Mouse (Mus musculus) cortical plate, adult 2 months (tissue): ENCODE results near the gene Gm10718. TPM values are rescaled to one million over a fixed set of nuclear protein-coding genes. Genes with fewer than 3 reads are reported as not detected.
"Not testable (repeated sequence)": the region's sequence is repeated elsewhere in the genome, so short reads cannot be mapped to it uniquely, and the experiment has no call there.

ENCODE experiments used
- H3K27ac ChIP-seq: fragments of 200-500 bp; 2 replicates; pipeline ENCODE4 v1.5.1; 2012; ENCODE audit warnings: low read length, control low read depth, inconsistent platforms; ENCODE audit not compliant: insufficient read depth
- H3K4me1 ChIP-seq: fragments of 200-500 bp; 2 replicates; pipeline ENCODE4 v1.6.1; 2011; ENCODE audit warnings: low read length; ENCODE audit not compliant: control insufficient read depth, insufficient read depth
- H3K4me3 ChIP-seq: fragments of 200-500 bp; 2 replicates; pipeline ENCODE4 v1.5.1; 2011; ENCODE audit warnings: mild to moderate bottlenecking, low read length, control low read depth; ENCODE audit not compliant: insufficient read depth
- polyA plus RNA-seq: library from polyadenylated mRNA; depleted of rRNA; stranded (reverse); fragments of >200 nt; gene quantifications from 2 replicates; pipeline ENCODE4 v1.2.3, GENCODE M21; 2012; rRNA removed

The Gm10718 gene
- polyA plus RNA-seq = 0.17 and 0.28 TPM in 2 replicates

DNA sequence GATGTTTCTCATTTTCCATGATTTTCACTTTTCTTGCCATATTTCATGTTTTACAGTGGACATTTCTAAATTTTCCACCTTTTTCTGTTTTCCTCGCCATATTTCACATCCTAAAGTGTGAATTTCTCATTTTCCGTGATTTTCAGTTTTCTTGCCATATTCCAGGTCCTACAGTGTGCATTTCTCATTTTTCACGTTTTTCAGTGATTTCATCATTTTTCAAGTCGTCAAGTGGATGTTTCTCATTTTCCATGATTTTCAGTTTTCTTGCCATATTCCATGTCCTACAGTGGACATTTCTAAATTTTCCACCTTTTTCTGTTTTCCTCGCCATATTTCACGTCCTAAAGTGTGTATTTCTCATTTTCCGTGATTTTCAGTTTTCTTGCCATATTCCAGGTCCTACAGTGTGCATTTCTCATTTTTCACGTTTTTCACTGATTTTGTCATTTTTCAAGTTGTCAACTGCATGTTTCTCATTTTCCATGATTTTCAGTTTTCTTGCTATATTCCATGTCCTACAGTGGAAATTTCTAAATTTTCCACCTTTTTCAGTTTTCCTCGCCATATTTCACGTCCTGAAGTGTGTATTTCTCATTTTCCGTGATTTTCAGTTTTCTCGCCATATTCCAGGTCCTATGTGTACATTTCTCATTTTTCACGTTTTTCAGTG is at the start of gene Gm10718:
Gene Gm10718, plus strand, starts transcription at position 236 of the 673 bp plus-strand sequence.
- H3K4me1 ChIP-seq, H3K27ac ChIP-seq, H3K4me3 ChIP-seq: not testable (repeated sequence)

DNA sequence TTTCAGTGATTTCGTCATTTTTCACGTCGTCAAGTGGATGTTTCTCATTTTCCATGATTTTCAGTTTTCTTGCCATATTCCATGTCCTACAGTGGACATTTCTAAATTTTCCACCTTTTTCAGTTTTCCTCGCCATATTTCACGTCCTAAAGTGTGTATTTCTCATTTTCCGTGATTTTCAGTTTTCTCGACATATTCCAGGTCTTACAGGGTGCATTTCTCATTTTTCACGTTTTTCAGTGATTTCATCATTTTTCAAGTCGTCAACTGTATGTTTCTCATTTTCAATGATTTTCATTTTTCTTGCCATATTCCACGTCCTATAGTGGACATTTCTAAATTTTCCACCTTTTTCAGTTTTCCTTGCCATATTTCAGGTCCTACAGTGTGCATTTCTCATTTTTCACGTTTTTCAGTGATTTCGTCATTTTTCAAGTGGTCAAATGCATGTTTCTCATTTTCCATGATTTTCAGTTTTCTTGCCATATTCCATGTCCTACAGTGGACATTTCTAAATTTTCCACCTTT is 22.8 kb upstream of the Gm10718 start, which contains the start of gene Gm10722:
Gene Gm10722, plus strand, starts transcription at position 478 of the 528 bp plus-strand sequence.
- not testable (repeated sequence) for H3K27ac ChIP-seq, H3K4me3 ChIP-seq, H3K4me1 ChIP-seq

DNA sequence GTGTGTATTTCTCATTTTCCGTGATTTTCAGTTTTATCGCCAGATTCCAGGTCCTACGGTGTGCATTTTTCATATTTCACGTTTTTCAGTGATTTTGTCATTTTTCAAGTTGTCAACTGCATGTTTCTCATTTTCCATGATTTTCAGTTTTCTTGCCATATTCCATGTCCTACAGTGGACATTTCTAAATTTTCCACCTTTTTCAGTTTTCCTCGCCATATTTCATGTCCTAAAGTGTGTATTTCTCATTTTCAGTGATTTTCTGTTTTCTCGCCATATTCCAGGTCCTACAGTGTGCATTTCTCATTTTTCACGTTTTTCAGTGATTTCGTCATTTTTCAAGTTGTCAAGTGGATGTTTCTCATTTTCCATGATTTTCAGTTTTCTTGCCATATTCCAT is 22.3 kb upstream of the Gm10718 start:
- not testable (repeated sequence) for H3K4me1 ChIP-seq, H3K27ac ChIP-seq, H3K4me3 ChIP-seq

DNA sequence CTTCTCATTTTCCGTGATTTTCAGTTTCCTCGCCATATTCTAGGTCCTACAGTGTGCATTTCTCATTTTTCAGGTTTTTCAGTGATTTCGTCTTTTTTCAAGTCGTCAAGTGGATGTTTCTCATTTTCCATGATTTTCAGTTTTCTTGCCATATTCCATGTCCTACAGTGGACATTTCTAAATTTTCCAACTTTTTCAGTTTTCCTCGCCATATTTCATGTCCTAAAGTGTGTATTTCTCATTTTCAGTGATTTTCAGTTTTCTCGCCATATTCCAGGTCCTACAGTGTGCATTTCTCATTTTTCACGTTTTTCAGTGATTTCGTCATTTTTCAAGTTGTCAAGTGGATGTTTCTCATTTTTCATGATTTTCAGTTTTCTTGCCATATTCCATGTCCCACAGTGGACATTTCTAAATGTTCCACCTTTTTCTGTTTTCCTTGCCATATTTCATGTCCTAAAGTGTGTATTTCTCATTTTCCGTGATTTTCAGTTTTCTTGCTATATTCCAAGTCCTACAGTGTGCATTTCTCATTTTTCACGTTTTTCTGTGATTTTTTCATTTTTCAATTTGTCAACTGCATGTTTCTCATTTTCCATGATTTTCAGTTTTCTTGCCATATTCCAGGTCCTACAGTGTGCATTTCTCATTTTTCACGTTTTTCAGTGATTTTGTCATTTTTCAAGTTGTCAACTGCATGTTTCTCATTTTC is 21.2 kb upstream of the Gm10718 start:
- not testable (repeated sequence) for H3K4me3 ChIP-seq, H3K4me1 ChIP-seq, H3K27ac ChIP-seq

DNA sequence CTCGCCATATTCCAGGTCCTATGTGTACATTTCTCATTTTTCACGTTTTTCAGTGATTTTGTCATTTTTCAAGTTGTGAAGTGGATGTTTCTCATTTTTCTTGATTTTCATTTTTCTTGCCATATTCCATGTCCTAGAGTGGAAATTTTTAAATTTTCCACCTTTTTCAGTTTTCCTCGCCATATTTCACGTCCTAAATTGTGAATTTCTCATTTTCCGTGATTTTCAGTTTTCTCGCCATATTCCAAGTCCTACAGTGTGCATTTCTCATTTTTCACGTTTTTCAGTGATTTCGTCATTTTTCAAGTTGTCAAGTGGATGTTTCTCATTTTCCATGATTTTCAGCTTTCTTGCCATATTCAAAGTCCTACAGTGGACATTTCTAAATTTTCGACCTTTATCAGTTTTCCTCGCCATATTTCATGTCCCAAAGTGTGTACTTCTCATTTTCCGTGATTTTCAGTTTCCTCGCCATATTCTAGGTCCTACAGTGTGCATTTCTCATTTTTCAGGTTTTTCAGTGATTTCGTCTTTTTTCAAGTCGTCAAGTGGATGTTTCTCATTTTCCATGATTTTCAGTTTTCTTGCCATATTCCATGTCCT is 20.5 kb upstream of the Gm10718 start, which contains the start of gene Gm11168:
Gene Gm11168, plus strand, starts transcription at position 553 of the 603 bp plus-strand sequence.
- H3K4me3 ChIP-seq, H3K4me1 ChIP-seq, H3K27ac ChIP-seq: not testable (repeated sequence)

DNA sequence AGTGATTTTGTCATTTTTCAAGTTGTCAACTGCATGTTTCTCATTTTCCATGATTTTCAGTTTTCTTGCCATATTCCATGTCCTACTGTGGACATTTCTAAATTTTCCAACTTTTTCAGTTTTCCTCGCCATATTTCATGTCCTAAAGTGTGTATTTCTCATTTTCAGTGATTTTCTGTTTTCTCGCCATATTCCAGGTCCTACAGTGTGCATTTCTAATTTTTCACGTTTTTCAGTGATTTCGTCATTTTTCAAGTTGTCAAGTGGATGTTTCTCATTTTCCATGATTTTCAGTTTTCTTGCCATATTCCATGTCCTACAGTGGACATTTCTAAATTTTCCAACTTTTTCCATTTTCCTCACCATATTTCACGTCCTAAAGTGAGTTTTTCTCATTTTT is 17.2 kb upstream of the Gm10718 start:
- not testable (repeated sequence) for H3K4me1 ChIP-seq, H3K27ac ChIP-seq, H3K4me3 ChIP-seq

DNA sequence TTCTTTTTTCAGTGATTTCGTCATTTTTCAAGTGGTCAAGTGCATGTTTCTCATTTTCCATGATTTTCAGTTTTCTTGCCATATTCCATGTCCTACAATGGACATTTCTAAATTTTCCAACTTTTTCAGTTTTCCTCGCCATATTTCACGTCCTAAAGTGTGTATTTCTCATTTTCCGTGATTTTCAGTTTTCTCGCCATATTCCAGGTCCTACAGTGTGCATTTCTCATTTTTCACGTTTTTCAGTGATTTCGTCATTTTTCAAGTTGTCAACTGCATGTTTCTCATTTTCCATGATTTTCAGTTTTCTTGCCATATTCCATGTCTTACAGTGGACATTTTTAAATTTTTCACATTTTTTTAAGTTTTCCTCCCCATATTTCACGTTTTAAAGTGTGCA is 16.7 kb upstream of the Gm10718 start:
- H3K4me3 ChIP-seq, H3K4me1 ChIP-seq, H3K27ac ChIP-seq: not testable (repeated sequence)

DNA sequence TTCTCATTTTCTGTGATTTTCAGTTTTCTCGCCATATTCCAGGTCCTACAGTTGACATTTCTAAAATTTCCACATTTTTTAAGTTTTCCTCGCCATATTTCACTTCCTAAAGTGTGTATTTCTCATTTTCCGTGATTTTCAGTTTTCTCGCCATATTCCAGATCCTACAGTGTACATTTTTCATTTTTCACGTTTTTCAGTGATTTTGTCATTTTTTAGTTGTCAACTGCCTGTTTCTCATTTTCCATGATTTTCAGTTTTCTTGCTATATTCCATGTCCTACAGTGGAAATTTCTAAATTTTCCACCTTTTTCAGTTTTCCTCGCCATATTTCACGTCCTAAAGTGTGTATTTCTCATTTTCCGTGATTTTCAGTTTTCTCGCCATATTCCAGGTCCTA is 16.1 kb upstream of the Gm10718 start:
- not testable (repeated sequence) for H3K4me3 ChIP-seq, H3K27ac ChIP-seq, H3K4me1 ChIP-seq

DNA sequence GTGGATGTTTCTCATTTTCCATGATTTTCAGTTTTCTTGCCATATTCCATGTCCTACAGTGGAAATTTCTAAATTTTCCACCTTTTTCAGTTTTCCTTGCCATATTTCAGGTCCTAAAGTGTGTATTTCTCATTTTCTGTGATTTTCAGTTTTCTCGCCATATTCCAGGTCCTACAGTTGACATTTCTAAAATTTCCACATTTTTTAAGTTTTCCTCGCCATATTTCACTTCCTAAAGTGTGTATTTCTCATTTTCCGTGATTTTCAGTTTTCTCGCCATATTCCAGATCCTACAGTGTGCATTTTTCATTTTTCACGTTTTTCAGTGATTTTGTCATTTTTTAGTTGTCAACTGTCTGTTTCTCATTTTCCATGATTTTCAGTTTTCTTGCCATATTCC is 14.0 kb upstream of the Gm10718 start:
- H3K27ac ChIP-seq, H3K4me1 ChIP-seq, H3K4me3 ChIP-seq: not testable (repeated sequence)

DNA sequence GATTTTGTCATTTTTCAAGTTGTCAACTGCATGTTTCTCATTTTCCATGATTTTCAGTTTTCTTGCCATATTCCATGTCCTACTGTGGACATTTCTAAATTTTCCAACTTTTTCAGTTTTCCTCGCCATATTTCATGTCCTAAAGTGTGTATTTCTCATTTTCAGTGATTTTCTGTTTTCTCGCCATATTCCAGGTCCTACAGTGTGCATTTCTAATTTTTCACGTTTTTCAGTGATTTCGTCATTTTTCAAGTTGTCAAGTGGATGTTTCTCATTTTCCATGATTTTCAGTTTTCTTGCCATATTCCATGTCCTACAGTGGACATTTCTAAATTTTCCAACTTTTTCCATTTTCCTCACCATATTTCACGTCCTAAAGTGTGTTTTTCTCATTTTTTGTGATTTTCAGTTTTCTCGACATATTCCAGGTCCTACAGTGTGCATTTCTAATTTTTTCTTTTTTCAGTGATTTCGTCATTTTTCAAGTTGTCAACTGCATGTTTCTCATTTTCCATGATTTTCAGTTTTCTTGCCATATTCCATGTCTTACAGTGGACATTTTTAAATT is 11.2 kb upstream of the Gm10718 start:
- H3K27ac ChIP-seq, H3K4me1 ChIP-seq, H3K4me3 ChIP-seq: not testable (repeated sequence)

DNA sequence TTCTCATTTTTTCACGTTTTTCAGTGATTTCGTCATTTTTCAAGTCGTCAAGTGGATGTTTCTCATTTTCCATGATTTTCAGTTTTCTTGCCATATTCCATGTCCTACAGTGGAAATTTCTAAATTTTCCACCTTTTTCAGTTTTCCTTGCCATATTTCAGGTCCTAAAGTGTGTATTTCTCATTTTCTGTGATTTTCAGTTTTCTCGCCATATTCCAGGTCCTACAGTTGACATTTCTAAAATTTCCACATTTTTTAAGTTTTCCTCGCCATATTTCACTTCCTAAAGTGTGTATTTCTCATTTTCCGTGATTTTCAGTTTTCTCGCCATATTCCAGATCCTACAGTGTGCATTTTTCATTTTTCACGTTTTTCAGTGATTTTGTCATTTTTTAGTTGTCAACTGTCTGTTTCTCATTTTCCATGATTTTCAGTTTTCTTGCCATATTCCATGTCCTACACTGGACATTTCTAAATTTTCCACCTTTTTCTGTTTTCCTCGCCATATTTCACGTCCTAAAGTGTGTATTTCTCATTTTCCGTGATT is 10.5 kb upstream of the Gm10718 start, which contains the start of gene Gm10721:
Gene Gm10721, plus strand, starts transcription at position 408 of the 547 bp plus-strand sequence.
- not testable (repeated sequence) for H3K4me3 ChIP-seq, H3K27ac ChIP-seq, H3K4me1 ChIP-seq

DNA sequence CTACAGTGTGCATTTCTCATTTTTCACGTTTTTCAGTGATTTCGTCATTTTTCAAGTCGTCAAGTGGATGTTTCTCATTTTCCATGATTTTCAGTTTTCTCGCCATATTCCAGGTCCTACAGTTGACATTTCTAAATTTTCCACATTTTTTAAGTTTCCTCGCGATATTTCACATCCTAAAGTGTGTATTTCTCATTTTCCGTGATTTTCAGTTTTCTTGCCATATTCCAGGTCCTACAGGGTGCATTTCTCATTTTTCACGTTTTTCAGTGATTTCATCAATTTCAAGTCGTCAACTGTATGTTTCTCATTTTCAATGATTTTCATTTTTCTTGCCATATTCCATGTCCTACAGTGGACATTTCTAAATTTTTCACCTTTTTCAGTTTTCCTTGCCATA is 8.0 kb upstream of the Gm10718 start, which contains the start of gene Gm10720:
Gene Gm10720, plus strand, starts transcription at position 301 of the 400 bp plus-strand sequence.
- H3K27ac ChIP-seq, H3K4me1 ChIP-seq, H3K4me3 ChIP-seq: not testable (repeated sequence)

DNA sequence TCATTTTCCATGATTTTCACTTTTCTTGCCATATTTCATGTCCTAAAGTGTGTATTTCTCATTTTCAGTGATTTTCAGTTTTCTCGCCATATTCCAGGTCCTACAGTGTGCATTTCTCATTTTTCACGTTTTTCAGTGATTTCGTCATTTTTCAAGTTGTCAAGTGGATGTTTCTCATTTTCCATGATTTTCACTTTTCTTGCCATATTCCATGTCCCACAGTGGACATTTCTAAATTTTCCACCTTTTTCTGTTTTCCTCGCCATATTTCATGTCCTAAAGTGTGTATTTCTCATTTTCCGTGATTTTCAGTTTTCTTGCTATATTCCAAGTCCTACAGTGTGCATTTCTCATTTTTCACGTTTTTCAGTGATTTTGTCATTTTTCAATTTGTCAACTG is 7.5 kb upstream of the Gm10718 start:
- not testable (repeated sequence) for H3K27ac ChIP-seq, H3K4me3 ChIP-seq

DNA sequence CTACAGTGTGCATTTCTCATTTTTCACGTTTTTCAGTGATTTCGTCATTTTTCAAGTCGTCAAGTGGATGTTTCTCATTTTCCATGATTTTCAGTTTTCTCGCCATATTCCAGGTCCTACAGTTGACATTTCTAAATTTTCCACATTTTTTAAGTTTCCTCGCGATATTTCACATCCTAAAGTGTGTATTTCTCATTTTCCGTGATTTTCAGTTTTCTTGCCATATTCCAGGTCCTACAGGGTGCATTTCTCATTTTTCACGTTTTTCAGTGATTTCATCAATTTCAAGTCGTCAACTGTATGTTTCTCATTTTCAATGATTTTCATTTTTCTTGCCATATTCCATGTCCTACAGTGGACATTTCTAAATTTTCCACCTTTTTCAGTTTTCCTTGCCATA is 6.2 kb upstream of the Gm10718 start, which contains the start of gene Gm10719:
Gene Gm10719, plus strand, starts transcription at position 301 of the 400 bp plus-strand sequence.
- H3K27ac ChIP-seq, H3K4me1 ChIP-seq, H3K4me3 ChIP-seq: not testable (repeated sequence)

More for the DNA sequence above, 7.5 kb upstream of the Gm10718 start:
- H3K4me1 ChIP-seq = not testable (repeated sequence)

DNA sequence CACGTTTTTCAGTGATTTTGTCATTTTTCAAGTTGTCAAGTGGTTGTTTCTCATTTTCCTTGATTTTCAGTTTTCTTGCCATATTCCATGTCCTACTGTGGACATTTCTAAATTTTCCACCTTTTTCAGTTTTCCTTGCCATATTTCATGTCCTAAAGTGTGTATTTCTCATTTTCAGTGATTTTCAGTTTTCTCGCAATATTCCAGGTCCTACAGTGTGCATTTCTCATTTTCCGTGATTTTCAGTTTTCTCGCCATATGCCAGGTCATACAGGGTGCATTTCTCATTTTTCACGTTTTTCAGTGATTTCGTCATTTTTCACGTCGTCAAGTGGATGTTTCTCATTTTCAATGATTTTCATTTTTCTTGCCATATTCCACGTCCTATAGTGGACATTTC is 4.4 kb upstream of the Gm10718 start:
- H3K27ac ChIP-seq, H3K4me1 ChIP-seq, H3K4me3 ChIP-seq: not testable (repeated sequence)
